Mouse (Mus musculus): ENCODE results near the gene Rlf. TPM values are rescaled to one million over a fixed set of nuclear protein-coding genes. Genes with fewer than 3 reads are reported as not detected.
A peak's percentile ranks its signal among the peaks of the same experiment; 100 is the strongest.
"Not testable (repeated sequence)": the region's sequence is repeated elsewhere in the genome, so short reads cannot be mapped to it uniquely, and the experiment has no call there.

Gene Rlf
- polyA plus RNA-seq, 1 experiment from 2014 or later: 32.4 TPM

DNA sequence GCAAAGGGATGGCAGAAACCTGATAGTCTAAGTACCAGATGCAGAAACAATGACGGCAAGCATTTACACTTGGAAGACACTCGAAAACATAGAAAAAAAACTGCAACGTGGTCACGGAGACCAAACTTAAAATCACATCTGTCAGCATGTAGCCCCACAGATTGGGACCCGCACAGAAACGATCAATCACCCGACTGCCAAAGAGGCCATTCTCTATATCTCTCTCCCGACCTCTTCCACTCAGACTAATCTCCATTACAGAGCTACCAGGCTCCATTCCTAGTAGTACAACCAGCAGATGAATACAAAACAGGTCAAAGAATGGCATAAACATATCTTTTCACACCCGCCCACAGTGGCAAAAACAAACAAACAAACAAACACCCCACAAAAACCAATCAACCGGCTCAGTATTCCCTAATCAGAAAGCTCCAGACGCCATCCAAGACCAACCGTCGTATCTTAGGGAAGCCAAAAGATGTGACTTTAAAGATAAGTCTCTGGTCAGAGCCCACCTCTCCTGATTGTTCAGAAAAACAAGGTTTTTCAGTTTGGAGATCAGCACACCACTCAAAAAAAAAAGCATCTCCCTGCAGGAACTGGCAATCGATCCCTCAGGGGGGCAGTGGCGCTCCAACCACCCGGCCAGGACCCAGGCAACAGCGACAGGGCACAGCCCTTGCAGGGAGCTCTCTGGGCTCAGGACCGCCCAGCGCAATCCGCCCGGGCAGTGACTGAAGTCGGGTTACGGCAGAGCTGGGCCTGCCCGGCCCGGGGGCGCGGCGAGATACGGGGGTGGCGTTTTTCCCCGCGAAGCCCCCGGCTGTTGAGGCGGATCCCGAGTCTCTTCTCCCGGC lies 720 bp downstream of the Rlf start:
- ATAC-seq (ENCODE audit: insufficient number of reproducible peaks, insufficient read depth, low FRiP score, low TSS enrichment, low read depth): peak; percentile 73; the same call in 1 of the 2 replicates
- 2% methylated on average over 36 of the region's 36 CpGs for WGBS

DNA sequence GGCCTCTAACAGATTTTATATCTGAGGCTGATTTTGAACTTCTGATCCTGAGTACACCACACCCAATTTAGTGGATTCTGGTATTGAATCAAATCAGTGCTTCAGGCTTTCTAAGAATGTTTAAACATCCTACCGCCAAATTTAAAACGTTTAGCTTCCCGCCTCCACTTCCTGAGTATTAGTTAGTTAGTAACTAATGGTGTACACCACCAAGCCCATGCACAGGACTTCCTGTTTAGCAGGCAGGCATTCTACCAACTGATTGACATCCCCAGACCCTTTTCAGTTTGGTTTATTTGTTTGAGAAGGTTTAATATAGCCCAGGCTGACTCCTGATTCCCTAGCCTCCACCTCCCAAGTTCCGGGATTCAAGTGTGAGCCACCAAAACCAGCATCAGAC lies 6.0 kb downstream of the Rlf start:
- no peak for ATAC-seq (ENCODE audit: insufficient number of reproducible peaks, insufficient read depth, low FRiP score, low TSS enrichment, low read depth)
- Histone ChIP-seq H3K27me3 (no peaks in the 10 kb centered on the region), H3K4me3 (no peak overlapping the region), H3K9me3 (no peaks in the 10 kb centered on the region), H3K27ac (no peak overlapping the region), H3K36me3 (no peaks in the 10 kb centered on the region), H3K4me2 (no peak overlapping the region), H3K9ac (no peak overlapping the region), H3K4me1 (peaks cover 15% of the 10 kb centered on the region)
- 81% methylated on average over 4 of the region's 4 CpGs for WGBS

More for the DNA sequence above, 720 bp downstream of the Rlf start:
- Histone ChIP-seq H3K27me3 (peaks cover 9% of the 10 kb centered on the region; the same call in 1 of the 2 replicates), H3K27ac (peak overlapping the region; percentile 91), H3K36me3 (no peaks in the 10 kb centered on the region), H3K4me1 (peaks cover 18% of the 10 kb centered on the region), H3K9ac (peak overlapping the region; percentile 98), H3K4me2 (peak overlapping the region; percentile 87), H3K4me3 (peak overlapping the region; percentile 95), H3K9me3 (no peaks in the 10 kb centered on the region)

DNA sequence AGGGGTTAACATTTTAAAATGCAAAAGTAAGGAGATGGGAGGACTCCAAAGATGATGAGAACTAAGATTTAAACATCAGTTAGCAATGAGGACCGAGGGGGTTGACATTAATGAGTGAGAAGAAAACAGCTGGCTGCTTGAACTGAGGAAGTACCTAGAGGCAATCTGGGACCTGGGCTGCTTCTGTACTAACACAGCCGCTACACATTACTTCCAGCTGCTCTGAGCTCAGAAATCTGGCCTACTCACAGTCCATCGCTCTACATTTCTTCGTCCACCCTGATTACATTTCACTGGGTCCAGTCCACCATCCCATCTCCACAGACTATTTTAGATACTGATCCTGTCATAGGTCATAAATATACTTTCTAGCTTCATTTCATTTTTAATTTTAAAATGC lies 17.0 kb downstream of the Rlf start:
- H3K36me3 ChIP-seq: peaks cover 7% of the 10 kb centered on the region; the same call in 1 of the 2 replicates
- H3K9ac ChIP-seq: no peak overlapping the region
- H3K27ac ChIP-seq: no peak overlapping the region
- no peaks in the 10 kb centered on the region for H3K9me3 ChIP-seq
- H3K4me1 ChIP-seq: no peaks in the 10 kb centered on the region
- 58% methylated on average over 4 of the region's 4 CpGs for WGBS
- ATAC-seq (ENCODE audit: insufficient number of reproducible peaks, insufficient read depth, low FRiP score, low TSS enrichment, low read depth): no peak
- no peak overlapping the region for H3K4me2 ChIP-seq
- H3K27me3 ChIP-seq: no peaks in the 10 kb centered on the region
- no peak overlapping the region for H3K4me3 ChIP-seq

DNA sequence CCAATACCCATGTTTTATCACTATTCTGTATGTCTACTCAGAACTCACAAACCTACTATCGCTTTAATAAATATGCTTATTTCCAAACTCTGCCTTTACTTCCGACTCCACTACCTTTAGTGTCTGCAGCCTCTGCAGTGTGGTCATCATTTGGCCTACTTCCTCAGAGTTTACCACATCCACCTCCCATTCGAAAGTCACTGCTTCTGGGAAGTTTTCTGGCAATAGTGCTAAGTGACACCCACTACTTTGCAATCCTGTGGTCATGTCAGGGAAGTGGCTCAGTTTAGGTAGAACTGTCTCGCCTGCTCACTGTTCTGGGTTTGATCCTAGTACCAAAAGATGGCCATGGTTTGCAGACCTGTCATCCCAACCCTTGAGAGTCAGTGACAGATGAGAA lies 17.9 kb downstream of the Rlf start:
- no peak overlapping the region for H3K27ac ChIP-seq
- no peak for ATAC-seq (ENCODE audit: insufficient number of reproducible peaks, insufficient read depth, low FRiP score, low TSS enrichment, low read depth)
- no peak overlapping the region for H3K9ac ChIP-seq
- WGBS: 92% methylated on average over 4 of the region's 4 CpGs
- H3K4me3 ChIP-seq: no peak overlapping the region
- H3K9me3 ChIP-seq: no peaks in the 10 kb centered on the region
- H3K27me3 ChIP-seq: no peaks in the 10 kb centered on the region
- no peaks in the 10 kb centered on the region for H3K4me1 ChIP-seq
- H3K4me2 ChIP-seq: no peak overlapping the region
- peaks cover 7% of the 10 kb centered on the region; the same call in 1 of the 2 replicates for H3K36me3 ChIP-seq

DNA sequence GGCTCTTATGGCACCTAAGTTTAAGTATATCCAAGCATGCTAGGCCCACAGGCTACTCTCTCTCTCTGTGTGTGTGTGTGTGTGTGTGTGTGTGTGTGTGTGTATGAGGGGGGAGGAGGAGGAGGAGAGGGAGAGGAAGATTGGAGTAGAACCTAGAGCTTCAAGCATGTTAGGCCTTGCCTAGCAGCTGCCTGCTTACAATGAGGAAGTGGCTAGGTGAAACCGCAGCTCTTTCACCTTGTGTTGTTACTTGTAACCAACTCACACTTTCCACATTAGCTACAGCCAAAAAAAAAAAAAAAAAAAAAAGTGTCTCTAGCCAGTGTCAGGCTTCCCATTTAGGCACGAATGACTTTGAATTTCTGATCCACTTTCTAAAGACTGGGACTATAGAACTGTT lies 18.7 kb downstream of the Rlf start:
- no peak overlapping the region for H3K9ac ChIP-seq
- H3K9me3 ChIP-seq: no peaks in the 10 kb centered on the region
- H3K27ac ChIP-seq: no peak overlapping the region
- WGBS: 93% methylated on average over 2 of the region's 2 CpGs
- no peaks in the 10 kb centered on the region for H3K27me3 ChIP-seq
- ATAC-seq (ENCODE audit: insufficient number of reproducible peaks, insufficient read depth, low FRiP score, low TSS enrichment, low read depth): no peak
- H3K4me3 ChIP-seq: no peak overlapping the region
- peaks cover 7% of the 10 kb centered on the region; the same call in 1 of the 2 replicates for H3K36me3 ChIP-seq
- H3K4me1 ChIP-seq: no peaks in the 10 kb centered on the region
- H3K4me2 ChIP-seq: no peak overlapping the region

DNA sequence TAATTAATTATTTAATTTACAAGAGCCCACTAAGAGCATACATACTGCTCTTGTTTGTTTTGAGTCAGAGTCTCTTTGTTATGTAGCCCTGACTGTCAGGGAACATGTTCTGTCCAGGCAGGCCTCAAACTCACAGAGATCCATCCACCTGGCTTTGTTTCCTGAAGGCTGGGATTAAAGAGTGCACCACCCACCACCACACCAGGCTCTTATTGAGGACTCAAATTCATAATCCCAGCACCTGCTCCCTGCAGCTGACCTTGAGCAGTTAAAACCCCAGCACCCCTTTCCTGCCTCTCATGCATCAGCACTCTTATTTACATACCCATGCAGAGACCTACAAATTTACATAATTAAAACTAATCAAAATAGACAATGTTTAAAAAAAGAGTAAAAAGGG lies 20.1 kb downstream of the Rlf start:
- no peaks in the 10 kb centered on the region for H3K9me3 ChIP-seq
- H3K27ac ChIP-seq: no peak overlapping the region
- no peak for ATAC-seq (ENCODE audit: insufficient number of reproducible peaks, insufficient read depth, low FRiP score, low TSS enrichment, low read depth)
- H3K27me3 ChIP-seq: no peaks in the 10 kb centered on the region
- H3K4me3 ChIP-seq: no peak overlapping the region
- no peak overlapping the region for H3K4me2 ChIP-seq
- H3K4me1 ChIP-seq: no peaks in the 10 kb centered on the region
- H3K36me3 ChIP-seq: peaks cover 13% of the 10 kb centered on the region
- H3K9ac ChIP-seq: no peak overlapping the region

DNA sequence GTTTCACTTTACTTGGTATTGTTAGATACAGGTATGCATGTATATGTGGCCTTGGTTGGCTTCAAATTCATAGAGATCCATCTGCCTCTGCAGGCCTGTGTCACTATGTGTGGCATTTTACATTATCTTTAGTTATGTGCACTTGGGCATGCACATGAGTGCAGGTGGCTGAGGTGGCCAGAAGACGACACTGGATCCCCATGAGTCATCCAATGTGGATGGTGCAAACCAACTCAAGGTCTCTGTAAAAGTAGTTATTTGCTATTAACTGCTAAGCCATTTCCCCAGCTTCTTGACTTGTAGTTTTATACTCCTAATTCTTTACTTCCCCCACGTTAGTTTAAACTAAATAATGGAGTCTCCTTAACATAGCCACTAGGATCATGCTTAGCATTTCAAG lies 22.6 kb downstream of the Rlf start:
- H3K4me1 ChIP-seq: no peaks in the 10 kb centered on the region
- no peaks in the 10 kb centered on the region for H3K27me3 ChIP-seq
- H3K4me3 ChIP-seq: no peak overlapping the region
- H3K27ac ChIP-seq: no peak overlapping the region
- H3K4me2 ChIP-seq: no peak overlapping the region
- peaks cover 30% of the 10 kb centered on the region for H3K36me3 ChIP-seq
- no peaks in the 10 kb centered on the region for H3K9me3 ChIP-seq
- no peak for ATAC-seq (ENCODE audit: insufficient number of reproducible peaks, insufficient read depth, low FRiP score, low TSS enrichment, low read depth)
- 85% methylated on average over 2 of the region's 2 CpGs for WGBS
- no peak overlapping the region for H3K9ac ChIP-seq

DNA sequence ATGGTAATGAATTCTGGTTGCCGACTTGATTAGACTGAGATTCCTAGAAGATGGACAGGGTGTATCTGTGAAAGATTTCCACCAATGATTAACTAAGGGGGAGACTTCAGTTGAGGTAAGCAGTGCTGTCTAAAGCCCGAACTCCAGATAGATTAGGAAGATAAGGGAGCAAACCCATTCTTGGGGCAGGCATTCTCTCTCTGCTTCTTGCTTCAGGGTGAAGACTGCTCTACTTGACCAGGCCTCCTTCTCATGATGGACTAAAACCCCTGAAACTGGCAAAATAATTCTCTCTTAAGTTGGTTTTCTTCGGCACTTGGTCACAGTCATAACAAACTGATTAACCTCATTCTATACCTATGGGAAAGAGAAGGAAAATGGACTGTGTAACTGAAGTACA lies 25.5 kb downstream of the Rlf start:
- H3K36me3 ChIP-seq: peaks cover 40% of the 10 kb centered on the region
- H3K4me2 ChIP-seq: no peak overlapping the region
- no peak overlapping the region for H3K27ac ChIP-seq
- H3K9me3 ChIP-seq: no peaks in the 10 kb centered on the region
- H3K27me3 ChIP-seq: no peaks in the 10 kb centered on the region
- H3K9ac ChIP-seq: no peak overlapping the region
- no peaks in the 10 kb centered on the region for H3K4me1 ChIP-seq
- H3K4me3 ChIP-seq: no peak overlapping the region
- 87% methylated on average over 3 of the region's 3 CpGs for WGBS
- no peak for ATAC-seq (ENCODE audit: insufficient number of reproducible peaks, insufficient read depth, low FRiP score, low TSS enrichment, low read depth)

DNA sequence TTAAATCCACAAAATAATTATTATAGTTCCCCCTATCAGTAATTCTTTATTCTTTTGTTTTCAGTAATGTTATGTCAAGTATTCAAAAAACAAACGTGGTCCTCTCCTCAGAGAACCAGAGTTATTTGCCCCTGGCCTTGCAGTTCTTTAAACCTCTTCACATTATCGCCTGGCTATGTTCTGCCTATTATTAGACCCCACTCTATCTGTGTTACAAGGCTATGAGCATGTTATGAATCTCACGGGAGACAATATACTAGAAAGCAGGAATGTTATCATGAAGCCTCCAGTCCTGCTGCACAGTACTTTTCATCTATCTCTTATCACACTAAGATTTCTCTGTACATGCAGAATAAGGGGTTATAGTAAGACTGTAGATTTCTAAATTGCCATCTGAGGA lies 35.2 kb downstream of the Rlf start:
- Histone ChIP-seq H3K4me3 (no peak overlapping the region), H3K9ac (no peak overlapping the region), H3K4me1 (no peaks in the 10 kb centered on the region), H3K4me2 (no peak overlapping the region), H3K9me3 (0 out of 2 replicates have a peak, but pooled peaks cover 9% of the 10 kb centered on the region), H3K27me3 (no peaks in the 10 kb centered on the region), H3K27ac (no peak overlapping the region), H3K36me3 (peaks cover 53% of the 10 kb centered on the region)
- ATAC-seq (ENCODE audit: insufficient number of reproducible peaks, insufficient read depth, low FRiP score, low TSS enrichment, low read depth): no peak
- 93% methylated on average over 3 of the region's 3 CpGs for WGBS

DNA sequence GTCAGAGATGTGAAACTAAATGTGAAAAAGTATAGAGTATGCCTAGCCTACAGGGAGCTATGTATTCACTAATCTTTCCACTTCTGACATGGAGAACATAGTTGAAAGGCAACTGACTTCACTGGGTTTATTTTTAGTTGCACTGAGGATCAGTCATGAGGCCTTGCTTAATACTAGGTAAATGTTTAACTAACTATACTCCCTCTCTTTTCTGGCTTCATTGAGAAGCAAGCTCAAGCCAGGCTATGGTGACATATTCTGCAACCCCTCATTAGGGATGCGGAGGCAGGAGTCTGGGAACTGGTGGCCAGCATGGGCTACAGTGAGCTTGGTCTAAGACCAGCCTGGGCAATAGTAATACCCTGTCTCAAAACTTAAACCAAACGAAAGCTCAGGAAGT lies 47.2 kb downstream of the Rlf start:
- no peak overlapping the region for H3K4me3 ChIP-seq
- H3K9me3 ChIP-seq: 0 out of 2 replicates have a peak, but pooled peaks cover 3% of the 10 kb centered on the region
- WGBS: 95% methylated on average over 2 of the region's 2 CpGs
- no peaks in the 10 kb centered on the region for H3K4me1 ChIP-seq
- no peak overlapping the region for H3K9ac ChIP-seq
- peaks cover 57% of the 10 kb centered on the region for H3K36me3 ChIP-seq
- H3K4me2 ChIP-seq: no peak overlapping the region
- no peak for ATAC-seq (ENCODE audit: insufficient number of reproducible peaks, insufficient read depth, low FRiP score, low TSS enrichment, low read depth)
- no peaks in the 10 kb centered on the region for H3K27me3 ChIP-seq
- no peak overlapping the region for H3K27ac ChIP-seq

DNA sequence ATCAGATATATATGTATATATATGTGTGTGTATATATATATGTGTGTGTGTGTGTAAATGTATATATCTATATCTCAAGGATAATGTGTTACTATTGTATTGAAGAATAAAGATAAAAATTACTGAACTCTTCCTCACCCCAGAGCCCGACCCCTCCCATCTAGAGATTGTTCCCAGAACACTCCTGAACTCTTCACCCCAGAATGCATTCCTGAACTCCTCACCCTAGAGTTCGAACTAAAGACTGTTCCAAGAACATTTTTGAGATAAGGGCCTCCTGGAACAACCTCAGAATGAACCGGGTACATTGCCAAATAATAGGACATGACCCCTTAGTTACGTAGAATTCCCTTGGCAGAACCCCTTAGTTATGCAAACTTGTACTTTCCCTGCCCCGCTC lies 48.2 kb downstream of the Rlf start:
- H3K4me2 ChIP-seq; H3K4me3 ChIP-seq; H3K27ac ChIP-seq; H3K4me1 ChIP-seq; H3K27me3 ChIP-seq; H3K9me3 ChIP-seq; ATAC-seq (ENCODE audit: insufficient number of reproducible peaks, insufficient read depth, low FRiP score, low TSS enrichment, low read depth); H3K9ac ChIP-seq: not testable (repeated sequence)
- WGBS: 83% methylated on average over 4 of the region's 5 CpGs
- H3K36me3 ChIP-seq: peaks cover 59% of the 10 kb centered on the region

DNA sequence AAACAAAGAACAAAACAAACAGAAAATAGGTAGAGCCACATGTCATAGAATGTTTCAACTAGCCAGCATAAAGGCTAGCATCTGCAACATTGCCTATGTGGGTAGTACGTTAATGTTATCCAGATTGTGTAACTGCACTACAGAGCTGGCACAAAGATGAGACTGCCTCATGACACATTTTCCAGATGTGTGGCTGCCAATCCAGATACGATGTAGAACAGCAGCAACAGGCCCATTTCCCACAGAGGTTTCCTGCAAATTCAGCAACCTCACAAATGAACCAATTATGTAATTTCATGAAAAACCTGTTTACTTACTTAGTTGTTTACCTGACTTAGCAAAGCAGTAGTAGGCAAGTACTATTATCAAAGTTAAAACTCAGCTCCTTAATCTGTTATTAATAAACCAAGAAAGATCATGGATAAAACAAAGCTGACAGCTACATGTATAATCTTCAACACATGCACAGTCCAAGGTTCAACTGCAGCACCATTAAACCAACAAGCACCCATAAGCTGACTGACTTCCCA lies 51.3 kb downstream of the Rlf start:
- WGBS: 75% methylated on average over 2 of the region's 2 CpGs
- peaks cover 45% of the 10 kb centered on the region for H3K36me3 ChIP-seq
- no peak for ATAC-seq (ENCODE audit: insufficient number of reproducible peaks, insufficient read depth, low FRiP score, low TSS enrichment, low read depth)

More for the DNA sequence above, 51.3 kb downstream of the Rlf start:
- H3K9ac ChIP-seq: no peak overlapping the region
- no peaks in the 10 kb centered on the region for H3K27me3 ChIP-seq
- H3K9me3 ChIP-seq: no peaks in the 10 kb centered on the region
- H3K4me3 ChIP-seq: no peak overlapping the region
- no peak overlapping the region for H3K4me2 ChIP-seq
- no peaks in the 10 kb centered on the region for H3K4me1 ChIP-seq
- no peak overlapping the region for H3K27ac ChIP-seq
